Comparison of ENCODE assay signal across 11 mouse cellular contexts in the genomic region with DNA sequence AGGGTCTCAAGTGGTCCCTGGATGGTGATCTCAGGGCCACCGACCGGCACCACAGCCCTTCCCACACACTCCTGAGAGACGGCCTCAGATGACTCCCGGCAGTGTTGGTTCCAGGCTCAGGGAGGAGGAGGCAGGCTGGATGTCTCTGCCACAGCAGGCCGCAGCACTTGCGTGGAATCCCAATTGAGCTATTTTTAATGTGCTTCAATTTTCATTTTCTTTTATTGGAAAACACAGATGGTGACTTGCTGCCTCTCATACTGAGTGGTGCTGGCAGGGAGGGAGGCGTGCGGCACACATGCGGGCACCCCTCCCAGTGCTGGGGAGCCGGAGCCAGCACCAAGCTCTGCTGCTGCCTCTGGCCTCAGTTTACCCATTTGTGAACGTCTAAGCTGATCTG. TPM values are rescaled to one million over a fixed set of nuclear protein-coding genes. Genes with fewer than 3 reads are reported as not detected.
DNase-seq lines count a peak whose midpoint lies in the region; ATAC-seq and TF ChIP-seq lines count a peak whose summit lies in the region.
"Had no signal": no experiment of that assay in that cellular context is flagged by ENCODE, and none has a peak within 500 bp of the region (broad histone marks: within the 10 kb centered on the region; RNA-seq: fewer than 3 reads in every experiment).

No protein-coding gene starts in this region.

- H3K9me3 ChIP-seq in midbrain, embryonic 15.5 days = no peaks in the 10 kb centered on the region
- no peaks in the 10 kb centered on the region for H3K9me3 ChIP-seq in kidney, embryonic 15.5 days (replicated peaks)
- H3K9me3 ChIP-seq: liver, embryonic 15.5 days had no signal

- no peaks in the 10 kb centered on the region for H3K36me3 ChIP-seq in midbrain, embryonic 15.5 days (replicated peaks)
- H3K36me3 ChIP-seq in kidney, embryonic 15.5 days = no peaks in the 10 kb centered on the region
- H3K36me3 ChIP-seq: liver, embryonic 15.5 days had no signal

- peaks cover 31% of the 10 kb centered on the region for H3K4me1 ChIP-seq in midbrain, embryonic 15.5 days
- H3K4me1 ChIP-seq in kidney, embryonic 15.5 days = peaks cover 35% of the 10 kb centered on the region
- H3K4me1 ChIP-seq: liver, embryonic 15.5 days had no signal

- H3K4me2 ChIP-seq in midbrain, embryonic 15.5 days = no peak overlapping the region
- H3K4me2 ChIP-seq in kidney, embryonic 15.5 days = no peak overlapping the region
- H3K4me2 ChIP-seq: liver, embryonic 15.5 days had no signal

- no peak overlapping the region for H3K27ac ChIP-seq in layer of hippocampus, adult 2 months
- H3K27ac ChIP-seq in midbrain, embryonic 15.5 days = 0 out of 2 replicates have a peak overlapping the region, but pooled peaks have one; percentile 5
- H3K27ac ChIP-seq in kidney, embryonic 15.5 days = no peak overlapping the region
- no peak overlapping the region for H3K27ac ChIP-seq in gastrocnemius, adult 2 months
- H3K27ac ChIP-seq: liver, embryonic 15.5 days had no signal

- no peak overlapping the region for H3K4me3 ChIP-seq in layer of hippocampus, adult 2 months
- H3K4me3 ChIP-seq in midbrain, embryonic 15.5 days = no peak overlapping the region
- no peak overlapping the region for H3K4me3 ChIP-seq in kidney, embryonic 15.5 days (replicated peaks)
- H3K4me3 ChIP-seq in gastrocnemius, adult 2 months = no peak overlapping the region
- H3K4me3 ChIP-seq: liver, embryonic 15.5 days had no signal

- no peak overlapping the region for H3K9ac ChIP-seq in midbrain, embryonic 15.5 days
- H3K9ac ChIP-seq in kidney, embryonic 15.5 days = no peak overlapping the region
- H3K9ac ChIP-seq: liver, embryonic 15.5 days had no signal

- ATAC-seq in midbrain, embryonic 15.5 days (replicated peaks) = no peak
- no peak for ATAC-seq in kidney, embryonic 15.5 days (replicated peaks; ENCODE audit: low FRiP score)
- ATAC-seq: intestine, postnatal 0 days had no signal

- TF ChIP-seq CTCF in layer of hippocampus, adult 2 months (conservative IDR thresholded peaks at IDR 0.05) = no peak
- no peak for TF ChIP-seq CTCF in gastrocnemius, adult 2 months (IDR thresholded peaks at IDR 0.05)

- peak; percentile 57 for DNase-seq in cerebellum, adult 11-12 months
- DNase-seq in cerebellum, postnatal 36 days = peak; percentile 52 to 53
- DNase-seq in layer of hippocampus, adult 2 months (ENCODE audit: low spot score in 2 of 2) = peak; percentile 68 to 86
- no peak for DNase-seq in heart, postnatal 4 days
- no peak for DNase-seq in heart, postnatal 25 days (ENCODE audit: low spot score)
- DNase-seq in gastrocnemius, adult 2 months = no peak
- DNase-seq: gastrocnemius, postnatal 36 days had no signal

- intact Hi-C loops in heart, postnatal 25 days (cut with DNase I) = no loop called here
- intact Hi-C loops in gastrocnemius, adult 2 months (cut with DNase I) = no loop called here

- WGBS in midbrain, embryonic 15.5 days = 72% methylated on average over 11 of the region's 11 CpGs
- 81% methylated on average over 11 of the region's 11 CpGs for WGBS in kidney, embryonic 15.5 days

- no peaks in the 10 kb centered on the region for H3K27me3 ChIP-seq in midbrain, embryonic 15.5 days (replicated peaks)
- H3K27me3 ChIP-seq in kidney, embryonic 15.5 days = no peaks in the 10 kb centered on the region
- H3K27me3 ChIP-seq: liver, embryonic 15.5 days had no signal

RNA-seq across cellular contexts. Expression of gene Ephb2, which starts 42.5 kb away (rescaled TPM):
- total RNA-seq in layer of hippocampus, adult 2 months (2021) = 10 to 100 TPM; 21.8 to 22.1 TPM
- polyA plus RNA-seq in midbrain, embryonic 15.5 days (2015; fragmentation: Nextera tagmentation; extraction: Ambion mirVana) = 31.0 and 31.7 TPM in 2 replicates
- 1 to 10 TPM; 1.9 to 2.3 TPM for total RNA-seq in heart, postnatal 4 days (2021)
- polyA plus RNA-seq in kidney, embryonic 15.5 days (2015; fragmentation: Nextera tagmentation; extraction: Ambion mirVana) = 7.1 and 8.7 TPM in 2 replicates
- under 1 TPM; 0.49 to 0.89 TPM for total RNA-seq in heart, postnatal 25 days (2021)
- total RNA-seq in gastrocnemius, adult 2 months (2021) = 1 to 10 TPM in 1 of 2 experiments, under 1 TPM in 1; 0.26 to 1.9 TPM

Comparison
In these comparisons a context has a peak if more than half of its experiments do, and no peak if none do; other contexts are left out.
1. DNase-seq: peak in cerebellum, adult 11-12 months (single experiment), cerebellum, postnatal 36 days (2 of 2) and layer of hippocampus, adult 2 months (2 of 2); none in heart, postnatal 4 days (single experiment), heart, postnatal 25 days (single experiment) and gastrocnemius, adult 2 months (single experiment).
2. RNA of gene Ephb2, which starts 42.5 kb away (total RNA-seq): 21.8 to 22.1 TPM in layer of hippocampus, adult 2 months; 1.9 to 2.3 TPM in heart, postnatal 4 days, 0.26 to 1.9 TPM in gastrocnemius, adult 2 months and 0.49 to 0.89 TPM in heart, postnatal 25 days; every median in the first group is over 4 times any median in the second.